8 mouse cellular contexts compared by ENCODE assay signal in the genomic region with DNA sequence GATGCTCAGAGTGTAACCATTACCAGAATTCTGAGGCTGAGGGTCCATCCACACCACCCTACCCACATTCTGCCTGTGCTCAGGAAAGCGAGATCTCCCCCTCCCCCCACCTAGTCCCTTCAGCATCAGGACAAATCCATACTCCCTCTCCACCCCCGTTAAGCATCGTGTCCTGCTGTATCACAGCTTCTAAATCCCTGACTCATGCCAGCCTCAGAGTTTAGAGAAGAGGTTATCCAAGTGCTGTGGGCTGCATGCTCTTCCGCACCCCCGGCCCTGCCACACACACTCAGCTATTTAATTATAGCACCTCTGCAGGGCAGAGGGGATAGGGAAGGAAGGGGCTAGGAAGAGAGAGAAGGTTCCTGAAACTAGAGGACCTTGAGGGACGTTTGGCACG. TPM values are rescaled to one million over a fixed set of nuclear protein-coding genes. Genes with fewer than 3 reads are reported as not detected.
A peak's percentile ranks its signal among the peaks of the same experiment; 100 is the strongest.
DNase-seq lines count a peak whose midpoint lies in the region; ATAC-seq and TF ChIP-seq lines count a peak whose summit lies in the region.

No protein-coding gene starts in this region.

- H3K27me3 ChIP-seq in kidney, postnatal 0 days (ENCODE audit: insufficient read depth, low read length): no peaks in the 10 kb centered on the region
- no peaks in the 10 kb centered on the region for H3K27me3 ChIP-seq in embryonic facial prominence, embryonic 12.5 days
- H3K27me3 ChIP-seq in hindbrain, embryonic 14.5 days (ENCODE audit: control insufficient read depth, insufficient read depth, low read length): no peaks in the 10 kb centered on the region
- no peaks in the 10 kb centered on the region for H3K27me3 ChIP-seq in myocyte (ENCODE audit: control insufficient read depth, insufficient read depth, insufficient read length)

- WGBS in kidney, postnatal 0 days: 34% methylated on average over 7 of the region's 7 CpGs
- WGBS in embryonic facial prominence, embryonic 12.5 days: 35% methylated on average over 7 of the region's 7 CpGs
- WGBS in hindbrain, embryonic 14.5 days: 14% methylated on average over 7 of the region's 7 CpGs

- no peak overlapping the region for H3ac ChIP-seq in myocyte (ENCODE audit: control insufficient read depth, insufficient read length)

- no peaks in the 10 kb centered on the region for H3K36me3 ChIP-seq in kidney, postnatal 0 days (ENCODE audit: insufficient read depth, low read length)
- no peaks in the 10 kb centered on the region for H3K36me3 ChIP-seq in embryonic facial prominence, embryonic 12.5 days
- no peaks in the 10 kb centered on the region for H3K36me3 ChIP-seq in hindbrain, embryonic 14.5 days (replicated peaks; ENCODE audit: control insufficient read depth, insufficient read depth)
- H3K36me3 ChIP-seq in myocyte (ENCODE audit: control insufficient read depth, insufficient read depth): no peaks in the 10 kb centered on the region

- H3K9me3 ChIP-seq in kidney, postnatal 0 days (replicated peaks; ENCODE audit: low read length): no peaks in the 10 kb centered on the region
- H3K9me3 ChIP-seq in embryonic facial prominence, embryonic 12.5 days: no peaks in the 10 kb centered on the region
- no peaks in the 10 kb centered on the region for H3K9me3 ChIP-seq in hindbrain, embryonic 14.5 days (ENCODE audit: control insufficient read depth, low read length)

- H3K79me2 ChIP-seq in myocyte (ENCODE audit: control insufficient read depth, insufficient read depth): no peaks in the 10 kb centered on the region

- no peak for TF ChIP-seq CTCF in kidney, postnatal 0 days (IDR thresholded peaks at IDR 0.05; ENCODE audit: low read depth)

- DNase-seq in kidney, postnatal 0 days (ENCODE audit: low spot score): no peak
- no peak for DNase-seq in kidney, postnatal 25 days
- DNase-seq in hindbrain, embryonic 14.5 days (ENCODE audit: low spot score): no peak
- DNase-seq in adrenal gland, adult 8-10 months: no peak
- no peak for DNase-seq in yolk sac, embryonic 10.5 days (ENCODE audit: low spot score)
- DNase-seq in frontal cortex, postnatal 25 days (ENCODE audit: low spot score in 2 of 2): no peak

- no peak overlapping the region for H3K4me3 ChIP-seq in kidney, postnatal 0 days (replicated peaks; ENCODE audit: low read depth, low read length)
- H3K4me3 ChIP-seq in embryonic facial prominence, embryonic 12.5 days: 0 out of 2 replicates have a peak overlapping the region, but pooled peaks have one; percentile 20
- no peak overlapping the region for H3K4me3 ChIP-seq in hindbrain, embryonic 14.5 days (replicated peaks; ENCODE audit: low read length)
- H3K4me3 ChIP-seq in myocyte: no peak overlapping the region

- 0 out of 2 replicates have a peak, but pooled peaks have one; percentile 11 for ATAC-seq in kidney, postnatal 0 days (replicated peaks; ENCODE audit: low FRiP score, low read depth)
- peak; percentile 35; the same call in 1 of the 2 replicates for ATAC-seq in embryonic facial prominence, embryonic 12.5 days (ENCODE audit: insufficient number of reproducible peaks, insufficient read depth, low FRiP score, low TSS enrichment)
- peak; percentile 61; the same call in 1 of the 2 replicates for ATAC-seq in hindbrain, embryonic 14.5 days (ENCODE audit: low FRiP score)

- peak overlapping the region; percentile 30; the same call in 1 of the 2 replicates for H3K4me2 ChIP-seq in kidney, postnatal 0 days (ENCODE audit: low read length)
- peak overlapping the region; percentile 53 for H3K4me2 ChIP-seq in embryonic facial prominence, embryonic 12.5 days (replicated peaks)
- peak overlapping the region; percentile 52 for H3K4me2 ChIP-seq in hindbrain, embryonic 14.5 days (replicated peaks)
- peak overlapping the region; percentile 2 for H3K4me2 ChIP-seq in myocyte (ENCODE audit: low read depth)

- no peak for TF ChIP-seq POLR2A in myocyte (IDR thresholded peaks at IDR 0.05; ENCODE audit: insufficient read length, low read depth)

- no peak overlapping the region for H3K27ac ChIP-seq in kidney, postnatal 0 days
- no peak overlapping the region for H3K27ac ChIP-seq in embryonic facial prominence, embryonic 12.5 days
- H3K27ac ChIP-seq in hindbrain, embryonic 14.5 days: peak overlapping the region; percentile 96

- no peak overlapping the region for H3K9ac ChIP-seq in kidney, postnatal 0 days (ENCODE audit: low read depth, low read length)
- H3K9ac ChIP-seq in embryonic facial prominence, embryonic 12.5 days: peak overlapping the region; percentile 19; the same call in 1 of the 2 replicates
- peak overlapping the region; percentile 58 for H3K9ac ChIP-seq in hindbrain, embryonic 14.5 days

- H3K4me1 ChIP-seq in kidney, postnatal 0 days (replicated peaks; ENCODE audit: insufficient read depth, low read length): no peaks in the 10 kb centered on the region
- peaks cover 15% of the 10 kb centered on the region for H3K4me1 ChIP-seq in embryonic facial prominence, embryonic 12.5 days
- peaks cover 32% of the 10 kb centered on the region for H3K4me1 ChIP-seq in hindbrain, embryonic 14.5 days (replicated peaks; ENCODE audit: control insufficient read depth, insufficient read depth, low read length)

TF ChIP-seq in myocyte, 11 proteins besides CTCF, POLR2A, EP300 and RAD21:
- TF ChIP-seq SRF (IDR thresholded peaks at IDR 0.05; ENCODE audit: control insufficient read depth, insufficient read length, low read depth) (no peak), MAX (IDR thresholded peaks at IDR 0.05; ENCODE audit: low read depth) (no peak), MYOG (IDR thresholded peaks at IDR 0.05; ENCODE audit: control insufficient read depth in 1 of 3, insufficient read depth in 1 of 3, insufficient read length in 2 of 3, low read depth in 2 of 3) (no peak), TCF12 (IDR thresholded peaks at IDR 0.05; ENCODE audit: insufficient read depth, poor library complexity, severe bottlenecking) (no peak), MYOD1 (IDR thresholded peaks at IDR 0.05; ENCODE audit: control insufficient read depth in 1 of 3, insufficient read length in 2 of 3, low read depth in 2 of 3) (no peak), REST (IDR thresholded peaks at IDR 0.05; ENCODE audit: insufficient read depth, insufficient read length) (no peak), TCF3 (IDR thresholded peaks at IDR 0.05; ENCODE audit: insufficient read length, low read depth) (no peak), E2F4 (IDR thresholded peaks at IDR 0.05; ENCODE audit: insufficient read depth) (no peak), CEBPB (IDR thresholded peaks at IDR 0.05; ENCODE audit: insufficient read depth, poor library complexity, severe bottlenecking) (no peak), POLR2AphosphoS2 (IDR thresholded peaks at IDR 0.05; ENCODE audit: insufficient read length, low read depth) (no peak)

RNA-seq across cellular contexts. Expression of a gene that starts 40.6 kb away (rescaled TPM):
- 509 and 548 TPM in 2 replicates for polyA plus RNA-seq in kidney, postnatal 0 days (2015; fragmentation: Nextera tagmentation; extraction: Ambion mirVana)
- 431 and 440 TPM in 2 replicates for polyA plus RNA-seq in embryonic facial prominence, embryonic 12.5 days (2016; fragmentation: Nextera tagmentation; extraction: Ambion mirVana)
- 424 and 425 TPM in 2 replicates for polyA plus RNA-seq in hindbrain, embryonic 14.5 days (2014; fragmentation: Nextera tagmentation; extraction: Ambion mirVana)
- polyA plus RNA-seq in myocyte (2012; fragmentation: generic; extraction: Trizol): 199 TPM
- total RNA-seq in adrenal gland, adult 8-10 months (2022): 100 to 1,000 TPM; 172 to 234 (median 209) TPM

Comparison
In these comparisons a context has a peak if more than half of its experiments do, and no peak if none do; other contexts are left out.
1. ATAC-seq: peak in every context shown above with its lines; median percentile 61 in hindbrain, embryonic 14.5 days; 35 in embryonic facial prominence, embryonic 12.5 days; 11 in kidney, postnatal 0 days.
2. H3K4me2 ChIP-seq: peak in every context shown above with its lines; median percentile 53 in embryonic facial prominence, embryonic 12.5 days; 52 in hindbrain, embryonic 14.5 days; 30 in kidney, postnatal 0 days; 2 in myocyte.